Mouse (Mus musculus) E14TG2a.4 (cell line): ENCODE results near the gene Ctcfl.
"Not testable (repeated sequence)": the region's sequence is repeated elsewhere in the genome, so short reads cannot be mapped to it uniquely, and the experiment has no call there.

Source experiments
- H3K27me3 ChIP-seq: 2 replicates; pipeline ENCODE4 v1.6.1; 2014; ENCODE audit warnings: low read length, control low read depth; ENCODE audit not compliant: insufficient read depth
- H3K36me3 ChIP-seq: 2 replicates; pipeline ENCODE4 v1.6.1; 2014; ENCODE audit warnings: low read length, control low read depth; ENCODE audit not compliant: insufficient read depth
- H3K4me1 ChIP-seq: replicated peaks from 2 replicates; pipeline ENCODE4 v1.6.1; 2014; ENCODE audit warnings: low read depth, low read length, control low read depth
- H3K4me3 ChIP-seq: replicated peaks from 2 replicates; pipeline ENCODE4 v1.5.1; 2014; ENCODE audit warnings: mild to moderate bottlenecking, low read length
- H3K9me3 ChIP-seq: 2 replicates; pipeline ENCODE4 v1.6.1; 2014; ENCODE audit warnings: low read length, control low read depth
- CTCF ChIP-seq: conservative IDR thresholded peaks from 2 replicates; pipeline ENCODE4 v1.5.1; 2014; ENCODE audit warnings: low read length
- NANOG ChIP-seq: IDR thresholded peaks from 2 replicates; pipeline ENCODE4 v1.6.1; 2014; ENCODE audit warnings: borderline replicate concordance, low read length, mixed read lengths
- POU5F1 ChIP-seq: IDR thresholded peaks from 2 replicates; pipeline ENCODE4 v1.6.1; 2014; ENCODE audit warnings: low read length, borderline replicate concordance

The Ctcfl gene

GRCm38 (mm10) chr2:173109510-173109909 is 9.8 kb downstream of the Ctcfl start:
- Histone ChIP-seq H3K27me3 (peaks cover 38% of the 10 kb centered on the region), H3K4me1 (peaks cover 13% of the 10 kb centered on the region), H3K36me3 (no peaks in the 10 kb centered on the region), H3K4me3 (no peak overlapping the region), H3K9me3 (0 out of 2 replicates have a peak, but pooled peaks cover 4% of the 10 kb centered on the region)
- no peak for TF ChIP-seq POU5F1
- no peak for TF ChIP-seq CTCF
- no peak for TF ChIP-seq NANOG

GRCm38 (mm10) chr2:173108509-173109190 is 10.7 kb downstream of the Ctcfl start:
- H3K9me3 ChIP-seq: 0 out of 2 replicates have a peak, but pooled peaks cover 4% of the 10 kb centered on the region
- peaks cover 43% of the 10 kb centered on the region for H3K27me3 ChIP-seq
- TF ChIP-seq CTCF (no peak), NANOG (no peak), POU5F1 (no peak)
- peak overlapping the region; percentile 43; the same call in 1 of the 2 replicates for H3K4me3 ChIP-seq
- H3K4me1 ChIP-seq: peaks cover 13% of the 10 kb centered on the region
- H3K36me3 ChIP-seq: no peaks in the 10 kb centered on the region

- H3K27me3 ChIP-seq: peaks cover 48% of the 10 kb centered on the region
- TF ChIP-seq CTCF (peak; percentile 67), POU5F1 (no peak), NANOG (no peak)
- no peak overlapping the region for H3K4me3 ChIP-seq
- H3K9me3 ChIP-seq: 0 out of 2 replicates have a peak, but pooled peaks cover 4% of the 10 kb centered on the region
- H3K36me3 ChIP-seq: no peaks in the 10 kb centered on the region
- H3K4me1 ChIP-seq: peaks cover 13% of the 10 kb centered on the region
Measured at GRCm38 (mm10) chr2:173106889-173107785, 12.2 kb downstream of the Ctcfl start.

- peaks cover 16% of the 10 kb centered on the region for H3K4me1 ChIP-seq
- H3K27me3 ChIP-seq: peaks cover 52% of the 10 kb centered on the region
- no peaks in the 10 kb centered on the region for H3K36me3 ChIP-seq
- TF ChIP-seq NANOG (no peak), CTCF (no peak)
- no peak overlapping the region for H3K4me3 ChIP-seq
- H3K9me3 ChIP-seq: 0 out of 2 replicates have a peak, but pooled peaks cover 2% of the 10 kb centered on the region
Measured at GRCm38 (mm10) chr2:173106409-173106808, 12.9 kb downstream of the Ctcfl start.

- not testable (repeated sequence) for H3K4me3 ChIP-seq, H3K36me3 ChIP-seq, H3K27me3 ChIP-seq, H3K4me1 ChIP-seq
- H3K9me3 ChIP-seq: peaks cover 19% of the 10 kb centered on the region
- peak; percentile 73 for TF ChIP-seq CTCF
Measured at GRCm38 (mm10) chr2:173097337-173097736, 22.0 kb downstream of the Ctcfl start.

GRCm38 (mm10) chr2:173089437-173089836 is 29.9 kb downstream of the Ctcfl start:
- Histone ChIP-seq H3K4me1 (peaks cover 18% of the 10 kb centered on the region), H3K4me3 (no peak overlapping the region), H3K36me3 (no peaks in the 10 kb centered on the region), H3K27me3 (no peaks in the 10 kb centered on the region), H3K9me3 (no peaks in the 10 kb centered on the region)
- TF ChIP-seq CTCF: peak; percentile 84
- TF ChIP-seq NANOG: no peak

GRCm38 (mm10) chr2:173087405-173087804 is 31.9 kb downstream of the Ctcfl start:
- H3K4me1 ChIP-seq: peaks cover 36% of the 10 kb centered on the region
- H3K27me3 ChIP-seq: no peaks in the 10 kb centered on the region
- no peak overlapping the region for H3K4me3 ChIP-seq
- no peaks in the 10 kb centered on the region for H3K9me3 ChIP-seq
- TF ChIP-seq CTCF (no peak), POU5F1 (no peak), NANOG (no peak)
- H3K36me3 ChIP-seq: no peaks in the 10 kb centered on the region

GRCm38 (mm10) chr2:173085763-173086162 is 33.6 kb downstream of the Ctcfl start:
- TF ChIP-seq CTCF: no peak
- Histone ChIP-seq H3K36me3 (no peaks in the 10 kb centered on the region), H3K4me1 (peaks cover 35% of the 10 kb centered on the region), H3K4me3 (no peak overlapping the region), H3K9me3 (no peaks in the 10 kb centered on the region), H3K27me3 (no peaks in the 10 kb centered on the region)
